Mouse (Mus musculus) retina, postnatal 1 day (tissue): Measurements from ENCODE around the gene Gm8246.
"Not testable (repeated sequence)": the region's sequence is repeated elsewhere in the genome, so short reads cannot be mapped to it uniquely, and the experiment has no call there.

Source experiments
- DNase-seq: peaks from one replicate; pipeline ENCODE4 v3.0.0-alpha.2; 2012

Gene Gm8246

DNA sequence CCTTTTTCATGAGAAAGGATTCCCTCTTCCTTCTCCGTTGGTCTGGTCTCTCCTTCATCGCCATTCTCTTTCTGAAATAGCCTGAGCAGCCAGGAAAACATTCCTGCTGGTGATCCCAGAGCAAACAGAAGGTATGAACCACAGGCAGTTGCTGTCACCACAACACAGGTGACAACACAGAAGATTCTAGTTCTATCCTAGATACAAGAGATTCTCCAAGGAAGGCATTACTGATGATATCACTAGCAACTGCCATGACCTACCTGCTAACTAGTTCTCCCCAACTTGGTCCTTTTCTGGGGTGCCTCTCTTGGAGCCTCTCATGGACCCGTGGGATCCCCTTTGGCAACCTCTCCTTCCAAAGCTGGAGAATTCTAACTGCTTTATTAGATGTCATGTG, at the start of gene Gm8246:
Gene Gm8246, minus strand, starts transcription at position 101 of the 400 bp plus-strand sequence.
- not testable (repeated sequence) for DNase-seq

GRCm38 (mm10) chr14:5501374-5501773, 23.7 kb upstream of the Gm8246 start, which contains the start of gene Gm3488:
TSS of gene Gm3488 (plus strand) at chr14:5501674.
- not testable (repeated sequence) for DNase-seq

GRCm38 (mm10) chr14:5483907-5484306, 6.3 kb upstream of the Gm8246 start, which contains the start of gene Gm3187:
TSS of gene Gm3187 (plus strand) at chr14:5484207.
- DNase-seq: not testable (repeated sequence)

GRCm38 (mm10) chr14:5460469-5460868, 17.2 kb downstream of the Gm8246 start:
- not testable (repeated sequence) for DNase-seq

DNA sequence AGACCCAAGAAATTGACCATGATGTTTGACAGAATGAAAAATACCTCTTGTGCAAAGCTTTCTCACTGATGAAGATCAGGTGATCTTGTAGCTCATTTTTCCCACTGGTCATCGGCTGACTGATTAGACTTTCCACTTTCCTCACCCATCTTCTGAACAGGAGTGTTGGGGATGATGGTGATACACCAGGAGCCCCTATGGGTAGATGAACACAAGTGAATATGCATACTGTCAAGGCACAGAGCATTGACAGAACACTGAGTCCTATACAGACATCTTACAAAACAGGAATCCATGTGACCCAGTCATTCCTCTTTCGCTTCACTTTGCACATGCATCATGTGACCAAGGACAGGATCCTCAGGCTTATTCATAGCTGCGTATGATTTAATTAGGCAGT, 22.3 kb downstream of the Gm8246 start, which contains the start of gene Gm3194:
Gene Gm3194, minus strand, starts transcription at position 101 of the 400 bp plus-strand sequence.
- DNase-seq: not testable (repeated sequence)
